Mouse (Mus musculus) testis, adult 2 months (tissue): ENCODE measurements around the gene 1700001J03Rik.

Experiments
- CTCF ChIP-seq: fragments of 200-500 bp; IDR thresholded peaks from 2 replicates; pipeline ENCODE4 v1.5.1; 2012; ENCODE audit warnings: low read depth, mild to moderate bottlenecking, inconsistent platforms, low read length, moderate library complexity; ENCODE audit not compliant: control insufficient read depth, insufficient read depth, insufficient replicate concordance
- POLR2A ChIP-seq: fragments of 200-500 bp; IDR thresholded peaks from 2 replicates; pipeline ENCODE4 v1.6.1; 2012; ENCODE audit warnings: low read depth, mild to moderate bottlenecking, inconsistent platforms, low read length, moderate library complexity; ENCODE audit not compliant: control insufficient read depth

DNA sequence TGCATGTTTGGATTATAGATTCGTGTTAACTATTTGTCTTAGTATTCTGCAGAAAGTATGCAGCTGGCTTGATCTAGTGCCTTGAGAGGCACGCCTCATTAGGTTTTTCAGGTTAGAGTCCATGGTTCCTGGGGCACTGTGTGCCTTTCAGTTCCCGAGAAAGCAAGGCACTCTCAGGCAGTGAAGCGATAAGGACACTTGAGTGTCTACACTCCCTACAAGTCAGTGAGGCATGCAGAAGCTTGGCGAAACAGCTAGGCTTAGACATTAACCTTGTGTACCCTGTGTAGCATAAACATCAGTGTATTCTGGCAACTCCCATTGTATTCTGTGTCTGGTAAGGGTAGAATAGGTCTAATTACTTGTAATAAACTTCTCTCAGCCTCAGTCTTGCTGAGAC is 20.4 kb upstream of the 1700001J03Rik start:
- TF ChIP-seq CTCF (no peak), POLR2A (no peak)
